Mouse (Mus musculus) right cerebral cortex, postnatal 25 days (tissue): ENCODE results near the gene Trrap.
A peak's percentile ranks its signal among the peaks of the same experiment; 100 is the strongest.

ENCODE experiments used
- DNase-seq: peaks from one replicate; pipeline ENCODE4 v3.0.0; 2022

Gene Trrap

GRCm38 (mm10) chr5:144875227-144875626 lies 107.7 kb downstream of the Trrap start:
- no peak for DNase-seq

- peak; percentile 52 for DNase-seq
Observed at GRCm38 (mm10) chr5:144875892-144876291, 108.4 kb downstream of the Trrap start.

- no peak for DNase-seq
Observed at GRCm38 (mm10) chr5:144877021-144877420, 109.5 kb downstream of the Trrap start.

- no peak for DNase-seq
Observed at GRCm38 (mm10) chr5:144881670-144882399, 114.3 kb downstream of the Trrap start.

- DNase-seq, result peak; percentile 32
Observed at GRCm38 (mm10) chr5:144884629-144885217, 117.2 kb downstream of the Trrap start.

GRCm38 (mm10) chr5:144885968-144886650 lies 118.6 kb downstream of the Trrap start:
- DNase-seq, result no peak

- no peak for DNase-seq
Observed at GRCm38 (mm10) chr5:144891276-144891675, 123.7 kb downstream of the Trrap start.

GRCm38 (mm10) chr5:144897881-144898280 lies 130.3 kb downstream of the Trrap start:
- DNase-seq, result no peak

GRCm38 (mm10) chr5:144898448-144899052 lies 131.0 kb downstream of the Trrap start:
- DNase-seq, result no peak

- no peak for DNase-seq
Observed at GRCm38 (mm10) chr5:144901035-144901434, 133.5 kb downstream of the Trrap start.

GRCm38 (mm10) chr5:144901791-144902190 lies 134.3 kb downstream of the Trrap start:
- no peak for DNase-seq

GRCm38 (mm10) chr5:144904356-144905134 lies 137.0 kb downstream of the Trrap start:
- DNase-seq, result no peak

- DNase-seq, result no peak
Observed at GRCm38 (mm10) chr5:144907591-144907990, 140.1 kb downstream of the Trrap start.
